Mouse (Mus musculus) kidney, adult 2 months (tissue): Measurements from ENCODE around the gene Slc35g2. TPM values are rescaled to one million over a fixed set of nuclear protein-coding genes. Genes with fewer than 3 reads are reported as not detected.

Source experiments
- DNase-seq: peaks from one replicate; pipeline ENCODE4 v3.0.0; 2021
- H3K27ac ChIP-seq: fragments of 200-500 bp; 2 replicates; pipeline ENCODE4 v1.5.1; 2012; ENCODE audit warnings: low read depth, low read length, control low read depth, inconsistent platforms; ENCODE audit not compliant: insufficient read depth
- H3K27me3 ChIP-seq: fragments of 200-500 bp; replicated peaks from 2 replicates; pipeline ENCODE4 v1.6.1; 2012; ENCODE audit warnings: mild to moderate bottlenecking, moderate library complexity, low read length, inconsistent platforms; ENCODE audit not compliant: control insufficient read depth, insufficient read depth
- H3K36me3 ChIP-seq: fragments of 200-500 bp; 2 replicates; pipeline ENCODE4 v1.6.1; 2012; ENCODE audit warnings: mild to moderate bottlenecking, moderate library complexity, low read length, inconsistent platforms; ENCODE audit not compliant: control insufficient read depth, insufficient read depth
- H3K4me1 ChIP-seq: fragments of 200-500 bp; 2 replicates; pipeline ENCODE4 v1.6.1; 2011; ENCODE audit warnings: low read length; ENCODE audit not compliant: control insufficient read depth, insufficient read depth
- H3K4me3 ChIP-seq: fragments of 200-500 bp; 2 replicates; pipeline ENCODE4 v1.5.1; 2011; ENCODE audit warnings: mild to moderate bottlenecking, low read depth, low read length, control low read depth; ENCODE audit not compliant: insufficient read depth
- CTCF ChIP-seq: fragments of 200-500 bp; conservative IDR thresholded peaks from 2 replicates; pipeline ENCODE4 v1.5.1; 2011; ENCODE audit warnings: low read depth, mild to moderate bottlenecking, control low read depth, low read length, moderate library complexity, mixed read lengths; ENCODE audit not compliant: insufficient read depth, insufficient read length
- POLR2A ChIP-seq: fragments of 200-500 bp; IDR thresholded peaks from one replicate; pipeline ENCODE4 v1.6.1; 2011; ENCODE audit warnings: low read depth, low read length, control low read depth
- WGBS: fragments of 180-500 bp; shearing (Covaris S2); methylation state at CpG from one replicate; pipeline ENCODE4 v1.1.7; 2018; 5-methylcytosine and 5-hydroxymethylcytosine counted together
- polyA plus RNA-seq: library from polyadenylated mRNA; depleted of rRNA; stranded (reverse); fragments of >200 nt; gene quantifications from 2 replicates; pipeline ENCODE4 v1.2.3, GENCODE M21; 2012; rRNA removed

Slc35g2 gene
- polyA plus RNA-seq, 1 experiment = 2.3 TPM

DNA sequence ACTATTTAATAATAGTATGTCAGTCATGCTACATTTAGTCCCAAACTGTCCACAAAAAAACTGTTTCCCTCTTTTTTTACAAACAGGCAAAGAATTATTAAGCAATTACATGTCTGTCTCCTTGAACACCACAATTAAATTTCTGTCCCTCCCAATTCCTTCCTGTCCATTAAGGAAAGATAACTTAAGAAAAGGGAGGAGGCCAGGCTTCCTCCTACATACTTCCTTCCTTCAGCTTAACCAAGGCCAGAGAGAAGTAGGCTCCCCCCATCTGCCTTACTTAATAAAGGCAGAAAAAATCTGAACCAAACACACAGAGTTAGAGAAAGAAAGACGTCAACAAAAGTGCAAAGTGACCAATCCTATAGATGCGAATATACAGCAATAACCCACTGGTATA is 63.3 kb downstream of the Slc35g2 start:
- peak; percentile 65 for DNase-seq
- Histone ChIP-seq H3K27me3 (no peaks in the 10 kb centered on the region), H3K36me3 (no peaks in the 10 kb centered on the region), H3K4me1 (no peaks in the 10 kb centered on the region; the same call in 1 of the 2 replicates), H3K27ac (peak overlapping the region; percentile 45), H3K4me3 (no peak overlapping the region)
- 66% methylated on average over 2 of the region's 2 CpGs for WGBS
- TF ChIP-seq POLR2A (no peak), CTCF (no peak)

GRCm38 (mm10) chr9:100506652-100507051 is 64.2 kb downstream of the Slc35g2 start:
- WGBS = 2% methylated on average over 2 of the region's 2 CpGs
- H3K36me3 ChIP-seq = no peaks in the 10 kb centered on the region
- H3K27ac ChIP-seq = no peak overlapping the region
- no peak overlapping the region; the same call in 1 of the 2 replicates for H3K4me3 ChIP-seq
- no peaks in the 10 kb centered on the region for H3K27me3 ChIP-seq
- TF ChIP-seq POLR2A (no peak), CTCF (no peak)
- no peaks in the 10 kb centered on the region for H3K4me1 ChIP-seq
- peak; percentile 75 for DNase-seq

- Histone ChIP-seq H3K27ac (no peak overlapping the region; the same call in 1 of the 2 replicates), H3K27me3 (no peaks in the 10 kb centered on the region), H3K36me3 (no peaks in the 10 kb centered on the region), H3K4me1 (no peaks in the 10 kb centered on the region), H3K4me3 (peak overlapping the region; percentile 48)
- DNase-seq = no peak
- WGBS = 78% methylated on average over 4 of the region's 4 CpGs
- no peak for TF ChIP-seq CTCF
- TF ChIP-seq POLR2A = no peak
These were observed 65.4 kb downstream of the Slc35g2 start for GRCm38 (mm10) chr9:100505498-100505897.

Other genes with a start within 250 kb of the Slc35g2 start
- 1.4 and 1.9 TPM in 2 replicates for gene Il20rb, start 84.3 kb downstream of the Slc35g2 start, polyA plus RNA-seq
- gene Nck1, start 25.0 kb downstream of the Slc35g2 start, polyA plus RNA-seq = 3.1 and 5.7 TPM in 2 replicates
- gene Stag1, start 26.7 kb upstream of the Slc35g2 start, polyA plus RNA-seq = 3.4 and 5.1 TPM in 2 replicates